Mouse (Mus musculus) heart, adult 18-20 months (tissue): ENCODE measurements around the gene Hectd4. TPM values are rescaled to one million over a fixed set of nuclear protein-coding genes. Genes with fewer than 3 reads are reported as not detected.

Experiments used
- DNase-seq, 2 experiments: peaks; one replicate each; pipeline ENCODE4 v3.0.0; 2021 to 2022; ENCODE audit warnings: mixed read lengths in 1 of 2
- total RNA-seq, 2 experiments: library from RNA; stranded (reverse); gene quantifications; 2 replicates each; pipeline ENCODE4 v1.2.3; 2021

The Hectd4 gene
- total RNA-seq, 2 experiments from 2014 or later, result 23.2 to 23.4 TPM

- peak; percentile 95 to 97 for DNase-seq
Observed at GRCm38 (mm10) chr5:121397187-121398145, 177.4 kb downstream of the Hectd4 start, which contains the start of gene Naa25. Gene Naa25, plus strand, starts transcription at chr5:121397936.

- no peak for DNase-seq
Observed at GRCm38 (mm10) chr5:121398146-121398964, 178.3 kb downstream of the Hectd4 start.

- DNase-seq, result no peak
Observed at GRCm38 (mm10) chr5:121398965-121399462, 179.0 kb downstream of the Hectd4 start.

GRCm38 (mm10) chr5:121399540-121399939 is 179.5 kb downstream of the Hectd4 start:
- DNase-seq, result no peak

GRCm38 (mm10) chr5:121400064-121400463 is 180.0 kb downstream of the Hectd4 start:
- no peak for DNase-seq

GRCm38 (mm10) chr5:121400849-121401248 is 180.8 kb downstream of the Hectd4 start:
- DNase-seq, result no peak

GRCm38 (mm10) chr5:121407856-121408255 is 187.8 kb downstream of the Hectd4 start:
- peak in 1 of 2 experiments; percentile 29 for DNase-seq

- no peak for DNase-seq
Observed at GRCm38 (mm10) chr5:121410975-121411374, 191.0 kb downstream of the Hectd4 start.

Other genes with a start within 250 kb of the Hectd4 start
- not detected for gene Rph3a, start 210.1 kb upstream of the Hectd4 start, total RNA-seq
- gene Ptpn11, start 28.8 kb upstream of the Hectd4 start, total RNA-seq, result 100 to 1,000 TPM; 172 to 174 TPM
- gene Rpl6, start 15.7 kb upstream of the Hectd4 start, total RNA-seq, result 100 to 1,000 TPM; 479 to 585 TPM
- gene Trafd1, start 165.4 kb downstream of the Hectd4 start, total RNA-seq, result 10 to 100 TPM; 61.2 to 68.8 TPM
- 10 to 100 TPM; 22.4 to 23.1 TPM for gene Naa25, start 177.7 kb downstream of the Hectd4 start, total RNA-seq
- gene Tmem116, start 231.7 kb downstream of the Hectd4 start, total RNA-seq, result 10 to 100 TPM; 12.0 to 14.9 TPM
- gene Erp29, start 232.3 kb downstream of the Hectd4 start, total RNA-seq, result 10 to 100 TPM; 68.2 to 68.6 TPM